Mouse (Mus musculus) thymus, postnatal 36 days (tissue): ENCODE measurements around the gene Defb13.
"Not testable (repeated sequence)": the region's sequence is repeated elsewhere in the genome, so short reads cannot be mapped to it uniquely, and the experiment has no call there.

Experiments used
- DNase-seq, 2 experiments: peaks; one replicate each; pipeline ENCODE4 v3.0.0; 2022; ENCODE audit warnings: mixed read lengths in 2 of 2

The Defb13 gene

GRCm38 (mm10) chr8:21946462-21946861, at the start of gene Defb13:
Gene Defb13, plus strand, starts transcription at chr8:21946762.
- no peak for DNase-seq

- DNase-seq = not testable (repeated sequence)
Observed at GRCm38 (mm10) chr8:21906290-21906689, 40.3 kb upstream of the Defb13 start, which contains the start of gene Defb11. Gene Defb11, minus strand, starts transcription at chr8:21906412.

- no peak for DNase-seq
Observed at GRCm38 (mm10) chr8:21911931-21912330, 34.6 kb upstream of the Defb13 start.

GRCm38 (mm10) chr8:21912554-21912953, 34.0 kb upstream of the Defb13 start:
- no peak for DNase-seq

- no peak for DNase-seq
Observed at GRCm38 (mm10) chr8:21915625-21916024, 30.9 kb upstream of the Defb13 start.

- DNase-seq = not testable (repeated sequence)
Observed at GRCm38 (mm10) chr8:21930754-21931153, 15.8 kb upstream of the Defb13 start.

- DNase-seq = no peak
Observed at GRCm38 (mm10) chr8:21932610-21933009, 14.0 kb upstream of the Defb13 start, which contains the start of gene Defb15. Gene Defb15, minus strand, starts transcription at chr8:21932710.

GRCm38 (mm10) chr8:21938052-21938451, 8.5 kb upstream of the Defb13 start, which contains the start of gene Defb35:
Gene Defb35, plus strand, starts transcription at chr8:21938352.
- DNase-seq = not testable (repeated sequence)

GRCm38 (mm10) chr8:21947311-21948017, 902 bp downstream of the Defb13 start:
- DNase-seq = no peak

- DNase-seq = peak; percentile 3 to 16
Observed at GRCm38 (mm10) chr8:21955321-21955720, 8.8 kb downstream of the Defb13 start.

GRCm38 (mm10) chr8:21956336-21956735, 9.8 kb downstream of the Defb13 start:
- DNase-seq = no peak

GRCm38 (mm10) chr8:21958414-21958813, 11.9 kb downstream of the Defb13 start, which contains the start of gene Fam90a1a:
Gene Fam90a1a, plus strand, starts transcription at chr8:21958714.
- DNase-seq = no peak

GRCm38 (mm10) chr8:21966646-21967045, 20.1 kb downstream of the Defb13 start:
- DNase-seq = no peak

GRCm38 (mm10) chr8:21969475-21969874, 22.9 kb downstream of the Defb13 start, which contains the start of gene Ccdc70:
Gene Ccdc70, plus strand, starts transcription at chr8:21969775.
- no peak for DNase-seq

GRCm38 (mm10) chr8:21978193-21978592, 31.6 kb downstream of the Defb13 start:
- no peak for DNase-seq

- no peak for DNase-seq
Observed at GRCm38 (mm10) chr8:21981664-21982337, 35.2 kb downstream of the Defb13 start.

GRCm38 (mm10) chr8:21992184-21992583, 45.6 kb downstream of the Defb13 start:
- DNase-seq = peak in 1 of 2 experiments; percentile 8

GRCm38 (mm10) chr8:21995181-21995580, 48.6 kb downstream of the Defb13 start:
- DNase-seq = no peak
